Mouse (Mus musculus): ENCODE measurements around the gene Pgpep1. TPM values are rescaled to one million over a fixed set of nuclear protein-coding genes. Genes with fewer than 3 reads are reported as not detected.

Gene Pgpep1
- total and polyA plus RNA-seq, 2 experiments from 2014 or later, result 29.1 to 36.3 TPM

GRCm38 (mm10) chr8:70631436-70631835 lies 28.8 kb downstream of the Pgpep1 start:
- no peak for TF ChIP-seq CTCF (IDR thresholded peaks at IDR 0.05; ENCODE audit: low read depth)
- TF ChIP-seq EP300 (IDR thresholded peaks at IDR 0.05; ENCODE audit: low read depth), result no peak
- DNase-seq (ENCODE audit: low spot score) (peak; percentile 37), ATAC-seq (ENCODE audit: insufficient read depth, low read depth) (peak; percentile 25)
- peak overlapping the region; percentile 7; the same call in 1 of the 2 replicates for H3K27ac ChIP-seq (ENCODE audit: low read depth)
- no peaks in the 10 kb centered on the region for H3K9me3 ChIP-seq (replicated peaks; ENCODE audit: control insufficient read depth, low read length)
- no peaks in the 10 kb centered on the region for H3K27me3 ChIP-seq (ENCODE audit: control insufficient read depth, insufficient read depth, low read length)
- H3K4me2 ChIP-seq (ENCODE audit: low read depth, low read length), result peak overlapping the region; percentile 32; the same call in 1 of the 2 replicates
- H3K4me3 ChIP-seq (ENCODE audit: low read depth, low read length), result 0 out of 2 replicates have a peak overlapping the region, but pooled peaks have one; percentile 3
- H3K9ac ChIP-seq (replicated peaks; ENCODE audit: low read depth, low read length), result no peak overlapping the region
- H3K36me3 ChIP-seq (replicated peaks; ENCODE audit: control insufficient read depth, insufficient read depth, low read length), result no peaks in the 10 kb centered on the region
- WGBS, result 18% methylated on average over 24 of the region's 24 CpGs
- H3K4me1 ChIP-seq (ENCODE audit: control insufficient read depth, insufficient read depth), result peaks cover 35% of the 10 kb centered on the region

GRCm38 (mm10) chr8:70630532-70631381 lies 29.4 kb downstream of the Pgpep1 start:
- Histone ChIP-seq H3K4me1 (ENCODE audit: control insufficient read depth, insufficient read depth) (peaks cover 35% of the 10 kb centered on the region), H3K4me2 (ENCODE audit: low read depth, low read length) (peak overlapping the region; percentile 5), H3K9me3 (replicated peaks; ENCODE audit: control insufficient read depth, low read length) (no peaks in the 10 kb centered on the region), H3K27me3 (ENCODE audit: control insufficient read depth, insufficient read depth, low read length) (no peaks in the 10 kb centered on the region), H3K36me3 (replicated peaks; ENCODE audit: control insufficient read depth, insufficient read depth, low read length) (no peaks in the 10 kb centered on the region), H3K27ac (ENCODE audit: low read depth) (peak overlapping the region; percentile 62; the same call in 1 of the 2 replicates), H3K4me3 (ENCODE audit: low read depth, low read length) (0 out of 2 replicates have a peak overlapping the region, but pooled peaks have one; percentile 3), H3K9ac (replicated peaks; ENCODE audit: low read depth, low read length) (no peak overlapping the region; the same call in 1 of the 2 replicates)
- TF ChIP-seq EP300 (IDR thresholded peaks at IDR 0.05; ENCODE audit: low read depth), result no peak
- WGBS, result 15% methylated on average over 22 of the region's 22 CpGs
- DNase-seq (ENCODE audit: low spot score), result peak; percentile 45
- ATAC-seq (ENCODE audit: insufficient read depth, low read depth), result peak; percentile 19

DNA sequence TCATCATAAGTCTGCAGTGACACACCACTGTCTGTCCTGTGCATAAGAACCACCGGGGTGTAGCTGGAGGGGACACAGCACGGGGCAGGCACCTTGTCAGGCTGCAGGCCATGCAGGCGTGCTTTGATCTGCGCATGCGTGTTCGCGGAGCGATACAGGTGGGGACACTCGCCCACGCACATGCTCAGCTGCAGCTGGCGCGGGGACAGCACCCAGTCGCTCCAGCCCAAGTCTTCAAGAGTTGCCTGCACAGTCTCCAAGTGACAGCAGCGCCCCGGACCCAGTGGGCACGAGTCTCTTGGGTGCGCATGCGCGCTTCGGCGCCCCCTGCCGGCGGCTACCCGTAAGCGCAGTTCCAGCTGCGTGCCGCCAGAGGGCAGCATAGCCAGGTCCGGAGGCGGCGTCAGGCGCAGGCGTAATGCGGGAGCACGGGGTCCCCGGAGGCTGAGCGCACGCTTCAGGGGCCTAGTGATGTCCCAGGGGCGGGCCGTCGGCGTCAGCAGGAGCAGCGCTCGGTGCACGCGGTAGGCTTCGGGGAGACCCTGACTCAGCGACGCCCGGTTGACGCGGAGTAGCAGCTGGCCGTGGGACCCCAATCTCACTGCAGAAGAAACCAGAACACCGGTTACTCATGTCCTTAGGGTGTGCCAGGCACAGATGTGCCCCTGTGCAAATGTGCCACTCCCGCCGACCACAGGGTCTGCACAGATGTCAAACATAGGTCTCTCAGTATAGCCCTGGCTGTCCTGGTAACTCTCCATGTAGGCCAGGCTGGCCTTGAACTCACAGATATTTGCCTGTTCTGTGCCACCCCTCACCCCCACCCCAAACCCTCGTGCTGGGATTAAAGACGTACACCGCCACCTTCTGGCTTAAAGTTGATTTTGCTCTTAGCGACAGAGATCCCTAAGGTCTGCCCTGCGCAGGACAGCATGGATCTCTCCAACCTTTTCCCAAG lies 30.3 kb downstream of the Pgpep1 start:
- Histone ChIP-seq H3K9ac (replicated peaks; ENCODE audit: low read depth, low read length) (peak overlapping the region; percentile 16; the same call in 1 of the 2 replicates), H3K36me3 (replicated peaks; ENCODE audit: control insufficient read depth, insufficient read depth, low read length) (no peaks in the 10 kb centered on the region), H3K4me2 (ENCODE audit: low read depth, low read length) (peak overlapping the region; percentile 62), H3K4me3 (ENCODE audit: low read depth, low read length) (peak overlapping the region; percentile 46), H3K4me1 (ENCODE audit: control insufficient read depth, insufficient read depth) (peaks cover 33% of the 10 kb centered on the region), H3K27me3 (ENCODE audit: control insufficient read depth, insufficient read depth, low read length) (no peaks in the 10 kb centered on the region), H3K27ac (ENCODE audit: low read depth) (peak overlapping the region; percentile 63), H3K9me3 (replicated peaks; ENCODE audit: control insufficient read depth, low read length) (no peaks in the 10 kb centered on the region)
- TF ChIP-seq EP300 (IDR thresholded peaks at IDR 0.05; ENCODE audit: low read depth) (peak; percentile 76), CTCF (IDR thresholded peaks at IDR 0.05; ENCODE audit: low read depth) (peak; percentile 100)
- peak; percentile 82 for ATAC-seq (ENCODE audit: insufficient read depth, low read depth)
- 2% methylated on average over 60 of the region's 60 CpGs for WGBS
- peak; percentile 81 for DNase-seq (ENCODE audit: low spot score)

DNA sequence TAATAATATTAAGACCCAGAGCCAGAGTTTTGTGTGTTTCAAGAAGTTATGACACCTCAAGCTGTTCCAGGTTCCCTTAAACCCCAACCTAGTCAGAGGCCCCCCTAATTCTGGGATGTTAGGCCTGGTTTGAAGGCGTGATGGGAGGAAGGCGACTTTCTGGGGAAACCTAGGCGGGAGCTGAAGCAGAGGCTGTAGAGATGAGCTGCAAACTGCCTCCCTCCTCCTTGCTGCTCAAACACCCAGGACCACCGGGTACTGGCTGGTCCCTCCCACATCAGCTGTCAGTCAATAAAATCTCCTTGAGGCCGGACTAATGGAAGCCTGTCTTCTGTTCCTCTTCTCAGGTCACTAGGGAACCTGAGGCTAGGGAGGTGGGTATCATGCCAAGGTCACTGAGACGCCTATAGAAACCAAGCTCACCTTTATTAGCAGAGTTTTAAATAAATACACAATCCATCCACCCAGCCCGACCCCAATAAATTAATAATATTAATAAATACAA lies 31.1 kb downstream of the Pgpep1 start:
- Histone ChIP-seq H3K27ac (ENCODE audit: low read depth) (peak overlapping the region; percentile 63; the same call in 1 of the 2 replicates), H3K27me3 (ENCODE audit: control insufficient read depth, insufficient read depth, low read length) (no peaks in the 10 kb centered on the region), H3K4me1 (ENCODE audit: control insufficient read depth, insufficient read depth) (peaks cover 25% of the 10 kb centered on the region), H3K36me3 (replicated peaks; ENCODE audit: control insufficient read depth, insufficient read depth, low read length) (no peaks in the 10 kb centered on the region), H3K9me3 (replicated peaks; ENCODE audit: control insufficient read depth, low read length) (no peaks in the 10 kb centered on the region), H3K4me3 (ENCODE audit: low read depth, low read length) (peak overlapping the region; percentile 46), H3K9ac (replicated peaks; ENCODE audit: low read depth, low read length) (no peak overlapping the region), H3K4me2 (ENCODE audit: low read depth, low read length) (peak overlapping the region; percentile 62)
- no peak for TF ChIP-seq EP300 (IDR thresholded peaks at IDR 0.05; ENCODE audit: low read depth)
- no peak for TF ChIP-seq CTCF (IDR thresholded peaks at IDR 0.05; ENCODE audit: low read depth)
- WGBS, result 59% methylated on average over 7 of the region's 7 CpGs
- DNase-seq (ENCODE audit: low spot score) (no peak), ATAC-seq (ENCODE audit: insufficient read depth, low read depth) (no peak)

DNA sequence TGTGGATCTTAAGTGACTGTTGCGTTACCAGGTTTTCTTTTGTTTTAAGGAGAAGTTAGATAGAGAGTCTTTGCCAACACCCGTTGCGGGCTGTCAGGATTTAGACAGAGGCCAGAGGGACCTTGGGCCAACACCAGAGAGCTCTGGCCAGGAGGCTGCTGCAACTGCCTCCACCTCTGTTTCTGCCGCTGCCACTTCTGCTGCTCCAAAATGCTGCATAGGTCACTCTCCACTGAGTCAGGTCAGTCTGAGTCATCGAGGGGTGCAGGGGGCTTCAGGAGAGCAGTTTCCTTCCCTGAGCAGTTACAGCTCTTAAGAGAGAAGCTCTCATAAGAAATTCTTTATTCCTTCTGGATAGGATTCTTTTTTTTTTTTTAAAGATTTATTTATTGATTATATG lies 33.1 kb downstream of the Pgpep1 start:
- ATAC-seq (ENCODE audit: insufficient read depth, low read depth) (no peak), DNase-seq (ENCODE audit: low spot score) (no peak)
- Histone ChIP-seq H3K27me3 (ENCODE audit: control insufficient read depth, insufficient read depth, low read length) (no peaks in the 10 kb centered on the region), H3K36me3 (replicated peaks; ENCODE audit: control insufficient read depth, insufficient read depth, low read length) (no peaks in the 10 kb centered on the region), H3K4me3 (ENCODE audit: low read depth, low read length) (no peak overlapping the region), H3K27ac (ENCODE audit: low read depth) (no peak overlapping the region), H3K9me3 (replicated peaks; ENCODE audit: control insufficient read depth, low read length) (no peaks in the 10 kb centered on the region), H3K4me1 (ENCODE audit: control insufficient read depth, insufficient read depth) (peaks cover 14% of the 10 kb centered on the region), H3K4me2 (ENCODE audit: low read depth, low read length) (no peak overlapping the region), H3K9ac (replicated peaks; ENCODE audit: low read depth, low read length) (no peak overlapping the region)
- TF ChIP-seq EP300 (IDR thresholded peaks at IDR 0.05; ENCODE audit: low read depth) (no peak), CTCF (IDR thresholded peaks at IDR 0.05; ENCODE audit: low read depth) (no peak)
- WGBS, result 74% methylated on average over 5 of the region's 5 CpGs
